Mouse (Mus musculus) kidney, adult 2 months (tissue): ENCODE measurements around the gene Hoxd10.

ENCODE experiments used
- CTCF ChIP-seq: fragments of 200-500 bp; conservative IDR thresholded peaks from 2 replicates; pipeline ENCODE4 v1.5.1; 2011; ENCODE audit warnings: low read depth, mild to moderate bottlenecking, control low read depth, low read length, moderate library complexity, mixed read lengths; ENCODE audit not compliant: insufficient read depth, insufficient read length
- POLR2A ChIP-seq: fragments of 200-500 bp; IDR thresholded peaks from one replicate; pipeline ENCODE4 v1.6.1; 2011; ENCODE audit warnings: low read depth, low read length, control low read depth

DNA sequence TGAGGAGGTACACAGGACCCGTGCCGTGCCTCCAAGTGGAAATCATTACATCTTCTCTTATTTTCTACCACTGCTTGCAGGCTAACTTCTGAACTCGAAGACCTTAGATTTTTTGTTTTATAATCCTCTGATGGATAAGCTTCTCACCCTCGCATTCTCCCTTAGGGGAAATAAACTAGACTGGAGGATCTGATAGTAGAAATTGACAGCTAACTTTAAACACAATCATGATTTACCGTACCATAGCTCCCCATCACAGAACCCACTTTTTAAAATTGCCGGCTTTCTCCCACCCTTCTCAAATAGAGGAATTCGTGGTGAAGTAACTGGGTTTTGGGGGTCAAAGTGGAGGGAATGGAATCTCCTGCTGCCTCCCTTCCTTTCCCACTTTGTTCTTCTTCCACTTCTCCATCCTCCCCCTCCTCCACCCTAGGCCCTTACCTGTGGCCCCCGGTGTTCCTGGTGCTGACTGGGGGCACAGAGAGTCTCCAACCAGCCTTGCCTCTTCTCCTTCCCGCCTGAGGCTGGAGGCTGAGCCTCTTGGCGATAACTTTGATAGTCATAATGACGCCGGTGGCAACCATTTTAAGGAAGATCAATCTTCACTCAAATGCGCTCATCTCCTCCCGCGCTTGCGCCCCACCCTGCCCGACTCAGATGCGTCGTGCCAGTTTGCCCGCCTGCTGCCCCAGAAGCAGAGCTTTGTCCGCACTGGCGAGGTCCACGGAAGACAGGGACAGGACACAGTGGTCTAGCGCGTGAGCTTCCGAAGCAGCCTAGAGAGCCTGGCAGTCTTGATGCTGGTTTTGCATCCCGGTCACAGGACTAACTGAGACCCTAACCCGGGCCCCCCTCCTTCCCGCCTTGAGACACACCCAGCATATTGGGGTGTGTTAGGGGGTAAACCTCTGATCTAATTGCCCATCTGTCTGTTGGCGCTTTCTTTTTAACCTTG is 31.0 kb upstream of the Hoxd10 start:
- TF ChIP-seq POLR2A (no peak), CTCF (no peak)
